Mouse (Mus musculus): ENCODE measurements at regions not wholly inside any gene's neighbourhood (a gene's known extent, or its start where the extent isn't known, plus 50 kb on each side); places are given as distances from the start of the nearest gene placed in this dataset.

DNA sequence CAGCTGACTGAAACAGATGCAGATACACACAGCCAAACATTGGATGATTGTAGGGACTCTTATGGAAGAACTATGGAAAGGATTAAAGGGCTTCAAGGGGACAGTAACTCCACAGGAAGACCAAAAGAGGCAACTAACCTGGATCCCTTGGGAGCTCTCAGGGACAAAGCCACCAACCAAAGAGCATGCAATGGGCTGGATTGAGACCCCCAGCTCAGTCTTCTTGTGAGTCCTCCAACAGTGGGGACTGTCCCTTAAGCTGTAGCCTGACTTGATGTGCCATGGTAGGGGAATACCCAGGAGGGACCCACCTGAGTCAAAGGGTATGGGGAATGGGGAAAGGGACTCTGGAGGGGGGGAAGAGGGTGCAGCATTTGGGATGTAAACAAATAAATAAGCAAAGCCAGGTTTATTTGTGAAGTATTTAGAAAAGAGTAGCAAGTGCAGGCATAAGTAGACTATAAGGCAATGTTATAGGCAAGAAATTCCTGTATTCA is 313.8 kb downstream of the Otol1 start:
- DNase-seq (ENCODE audit: low spot score in 2 of 2), result no peak

GRCm38 (mm10) chr3:70324692-70325091 is 317.3 kb downstream of the Otol1 start:
- no peak for DNase-seq (ENCODE audit: low spot score in 2 of 2)
